ENCODE assay signal across 25 mouse cellular contexts in the genomic region with DNA sequence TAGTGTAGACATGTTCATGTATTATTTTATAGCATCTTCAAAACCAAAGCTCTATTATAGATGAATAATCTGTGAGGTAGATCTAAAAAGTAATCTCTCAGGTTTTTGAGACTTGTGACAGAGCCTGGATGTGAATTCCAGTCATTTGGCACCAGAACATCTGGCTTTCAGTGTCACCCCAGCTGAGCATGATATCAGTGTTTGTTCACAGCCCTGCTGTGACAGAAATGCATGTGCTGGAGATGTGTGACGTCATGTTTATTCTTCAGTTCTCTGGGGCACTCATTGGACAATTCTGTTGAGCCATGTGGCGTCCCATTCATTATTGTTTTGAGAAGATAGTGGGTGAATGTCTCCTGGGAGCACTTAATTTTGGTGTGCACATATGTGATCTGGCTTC.
"Had no signal": no experiment of that assay in that cellular context is flagged by ENCODE, and none has a peak within 500 bp of the region (broad histone marks: within the 10 kb centered on the region; RNA-seq: fewer than 3 reads in every experiment).

No protein-coding gene starts in this region.

- H3K27ac ChIP-seq: embryonic facial prominence, embryonic 10.5 days; embryonic facial prominence, embryonic 12.5 days; embryonic facial prominence, embryonic 13.5 days; embryonic facial prominence, embryonic 15.5 days; forebrain, embryonic 10.5 days; forebrain, embryonic 12.5 days; forebrain, embryonic 13.5 days; forebrain, embryonic 15.5 days; gastrocnemius, adult 2 months; heart, adult 2 months had no signal

- DNase-seq: cerebellum, adult 8-10 months; cerebellum, adult 9-10 months; cerebellum, adult 9-11 months; cerebellum, postnatal 10 days; cerebellum, postnatal 14 days; cerebellum, postnatal 25 days; cerebellum, postnatal 36 days; embryo, embryonic 11 days; forebrain, postnatal 0 days; gastrocnemius, adult 2 months; gastrocnemius, postnatal 10 days; gastrocnemius, postnatal 14 days; gastrocnemius, postnatal 25 days; gastrocnemius, postnatal 36 days; heart, adult 18-20 months; heart, adult 2 months had no signal

- H3K4me3 ChIP-seq: embryonic facial prominence, embryonic 10.5 days; embryonic facial prominence, embryonic 12.5 days; embryonic facial prominence, embryonic 13.5 days; embryonic facial prominence, embryonic 15.5 days; erythroblast, embryonic 14.5 days; forebrain, embryonic 10.5 days; forebrain, embryonic 12.5 days; forebrain, embryonic 13.5 days; forebrain, embryonic 15.5 days; gastrocnemius, adult 2 months; heart, adult 2 months had no signal
